Mouse (Mus musculus): ENCODE data around the gene Nqo1. TPM values are rescaled to one million over a fixed set of nuclear protein-coding genes. Genes with fewer than 3 reads are reported as not detected.
A peak's percentile ranks its signal among the peaks of the same experiment; 100 is the strongest.

Gene Nqo1
- total and polyA plus RNA-seq, 3 experiments: 36.7 to 58.2 (median 43.5) TPM

- Histone ChIP-seq H3K27ac (peak within 1 kb of the TSS; percentile 91), H3K4me1 (ENCODE audit: control insufficient read depth, insufficient read depth, low read length) (peaks cover 5% of the 10 kb centered on the region), H3K9ac (ENCODE audit: low read depth, low read length) (peak within 1 kb of the TSS; percentile 98), H3K4me3 (peak within 1 kb of the TSS; percentile 88), H3K79me2 (replicated peaks; ENCODE audit: control insufficient read depth, insufficient read depth, low read length) (no peaks in the 10 kb centered on the region; the same call in 1 of the 2 replicates), H3K36me3 (ENCODE audit: control insufficient read depth, insufficient read depth, low read length) (no peaks in the 10 kb centered on the region), H3K27me3 (ENCODE audit: control insufficient read depth, insufficient read depth, low read length) (no peaks in the 10 kb centered on the region)
- WGBS: 2% methylated on average over 63 of the region's 81 CpGs
- DNase-seq: peak; percentile 88
- TF ChIP-seq EP300 (IDR thresholded peaks at IDR 0.05; ENCODE audit: insufficient read depth, low read depth, low read length) (0 out of 2 replicates have a peak, but pooled peaks have one; percentile 9), CTCF (IDR thresholded peaks at IDR 0.05) (peak; percentile 18), POLR2A (IDR thresholded peaks at IDR 0.05; ENCODE audit: insufficient read depth, low read depth, low read length) (peak; percentile 55)
- intact Hi-C loops (cut with DNase I): no loop called here
Observed at GRCm38 (mm10) chr8:107435962-107436831, 33.2 kb upstream of the Nqo1 start, which contains the start of gene Wwp2. Gene Wwp2 (plus strand): TSS chr8:107436365.

- intact Hi-C loops (cut with DNase I): no loop called here
- H3K4me1 ChIP-seq (ENCODE audit: control insufficient read depth, insufficient read depth, low read length): peaks cover 5% of the 10 kb centered on the region
- H3K79me2 ChIP-seq (replicated peaks; ENCODE audit: control insufficient read depth, insufficient read depth, low read length): no peaks in the 10 kb centered on the region; the same call in 1 of the 2 replicates
- peak overlapping the region; percentile 98; the same call in 1 of the 2 replicates for H3K9ac ChIP-seq (ENCODE audit: low read depth, low read length)
- H3K27me3 ChIP-seq (ENCODE audit: control insufficient read depth, insufficient read depth, low read length): no peaks in the 10 kb centered on the region
- DNase-seq: no peak
- H3K4me3 ChIP-seq: peak overlapping the region; percentile 88
- no peak for TF ChIP-seq POLR2A (IDR thresholded peaks at IDR 0.05; ENCODE audit: insufficient read depth, low read depth, low read length)
- no peak for TF ChIP-seq EP300 (IDR thresholded peaks at IDR 0.05; ENCODE audit: insufficient read depth, low read depth, low read length)
- no peak for TF ChIP-seq CTCF (IDR thresholded peaks at IDR 0.05)
- H3K27ac ChIP-seq: no peak overlapping the region; the same call in 1 of the 2 replicates
- WGBS: 29% methylated on average over 11 of the region's 11 CpGs
- H3K36me3 ChIP-seq (ENCODE audit: control insufficient read depth, insufficient read depth, low read length): no peaks in the 10 kb centered on the region
Observed at GRCm38 (mm10) chr8:107435421-107435961, 32.5 kb upstream of the Nqo1 start.

DNA sequence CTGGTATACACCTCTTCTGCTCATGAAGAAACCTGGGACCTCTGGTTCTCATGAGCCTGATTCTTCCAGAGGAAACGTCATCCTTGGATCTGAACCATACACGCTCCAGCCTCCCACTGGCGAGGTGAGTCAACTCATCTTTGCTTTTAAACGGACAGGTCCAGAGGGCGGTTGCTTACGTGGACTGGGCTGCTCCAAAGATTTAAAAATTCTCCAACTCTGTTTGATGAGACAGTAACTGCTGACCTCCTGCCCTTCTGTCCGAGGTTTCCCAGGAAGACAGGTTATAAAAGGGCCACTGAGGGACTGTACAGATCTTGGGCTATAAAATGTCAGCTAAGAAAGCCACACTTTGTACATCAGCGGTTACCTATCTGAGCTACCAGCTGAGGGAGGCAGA is 27.8 kb upstream of the Nqo1 start:
- H3K4me3 ChIP-seq: no peak overlapping the region
- peaks cover 2% of the 10 kb centered on the region for H3K4me1 ChIP-seq (ENCODE audit: control insufficient read depth, insufficient read depth, low read length)
- 78% methylated on average over 8 of the region's 8 CpGs for WGBS
- intact Hi-C loops (cut with DNase I): no loop called here
- H3K27ac ChIP-seq: no peak overlapping the region
- no peaks in the 10 kb centered on the region for H3K27me3 ChIP-seq (ENCODE audit: control insufficient read depth, insufficient read depth, low read length)
- H3K36me3 ChIP-seq (ENCODE audit: control insufficient read depth, insufficient read depth, low read length): no peaks in the 10 kb centered on the region
- H3K9ac ChIP-seq (ENCODE audit: low read depth, low read length): no peak overlapping the region
- TF ChIP-seq POLR2A (IDR thresholded peaks at IDR 0.05; ENCODE audit: insufficient read depth, low read depth, low read length) (no peak), CTCF (IDR thresholded peaks at IDR 0.05) (no peak), EP300 (IDR thresholded peaks at IDR 0.05; ENCODE audit: insufficient read depth, low read depth, low read length) (no peak)
- no peaks in the 10 kb centered on the region for H3K79me2 ChIP-seq (replicated peaks; ENCODE audit: control insufficient read depth, insufficient read depth, low read length)
- DNase-seq: no peak

- intact Hi-C loops (cut with DNase I): loop anchor here (1.0 to 5.0 kb wide), 3 partner anchors 22 to 328 kb away; partner anchors contain the start of genes Nqo1 and Terf2
- DNase-seq: no peak
- H3K79me2 ChIP-seq (replicated peaks; ENCODE audit: control insufficient read depth, insufficient read depth, low read length): peaks cover 1% of the 10 kb centered on the region; the same call in 1 of the 2 replicates
- no peak overlapping the region for H3K27ac ChIP-seq
- no peak overlapping the region for H3K4me3 ChIP-seq
- 36% methylated on average over 8 of the region's 8 CpGs for WGBS
- no peaks in the 10 kb centered on the region for H3K27me3 ChIP-seq (ENCODE audit: control insufficient read depth, insufficient read depth, low read length)
- no peak overlapping the region for H3K9ac ChIP-seq (ENCODE audit: low read depth, low read length)
- TF ChIP-seq CTCF (IDR thresholded peaks at IDR 0.05): no peak
- TF ChIP-seq EP300 (IDR thresholded peaks at IDR 0.05; ENCODE audit: insufficient read depth, low read depth, low read length): no peak
- no peak for TF ChIP-seq POLR2A (IDR thresholded peaks at IDR 0.05; ENCODE audit: insufficient read depth, low read depth, low read length)
- no peaks in the 10 kb centered on the region for H3K36me3 ChIP-seq (ENCODE audit: control insufficient read depth, insufficient read depth, low read length)
- peaks cover 3% of the 10 kb centered on the region; the same call in 1 of the 2 replicates for H3K4me1 ChIP-seq (ENCODE audit: control insufficient read depth, insufficient read depth, low read length)
Observed at GRCm38 (mm10) chr8:107425230-107425597, 22.2 kb upstream of the Nqo1 start.

GRCm38 (mm10) chr8:107424597-107425229 is 21.7 kb upstream of the Nqo1 start, which contains the start of gene Nob1:
Gene Nob1 (minus strand): TSS chr8:107425051.
- intact Hi-C loops (cut with DNase I): loop anchor here (1.0 to 5.0 kb wide), 3 partner anchors 22 to 327 kb away; partner anchors contain the start of genes Nqo1 and Terf2
- Histone ChIP-seq H3K4me3 (peak within 1 kb of the TSS; percentile 83), H3K27me3 (ENCODE audit: control insufficient read depth, insufficient read depth, low read length) (no peaks in the 10 kb centered on the region), H3K27ac (peak within 1 kb of the TSS; percentile 83), H3K9ac (ENCODE audit: low read depth, low read length) (peak within 1 kb of the TSS; percentile 94), H3K4me1 (ENCODE audit: control insufficient read depth, insufficient read depth, low read length) (peaks cover 3% of the 10 kb centered on the region; the same call in 1 of the 2 replicates), H3K36me3 (ENCODE audit: control insufficient read depth, insufficient read depth, low read length) (no peaks in the 10 kb centered on the region), H3K79me2 (replicated peaks; ENCODE audit: control insufficient read depth, insufficient read depth, low read length) (peaks cover 1% of the 10 kb centered on the region; the same call in 1 of the 2 replicates)
- DNase-seq: peak; percentile 96 to 97
- TF ChIP-seq CTCF (IDR thresholded peaks at IDR 0.05) (no peak), EP300 (IDR thresholded peaks at IDR 0.05; ENCODE audit: insufficient read depth, low read depth, low read length) (peak; percentile 71; the same call in 1 of the 2 replicates), POLR2A (IDR thresholded peaks at IDR 0.05; ENCODE audit: insufficient read depth, low read depth, low read length) (peak; percentile 92)
- WGBS: under 1% methylated on average over 50 of the region's 50 CpGs

Data from heart, adult 2 months (tissue).